Mouse (Mus musculus): ENCODE results near the gene Hormad2. TPM values are rescaled to one million over a fixed set of nuclear protein-coding genes. Genes with fewer than 3 reads are reported as not detected.

The Hormad2 gene
- total RNA-seq, 2 experiments from 2014 or later = not detected

DNA sequence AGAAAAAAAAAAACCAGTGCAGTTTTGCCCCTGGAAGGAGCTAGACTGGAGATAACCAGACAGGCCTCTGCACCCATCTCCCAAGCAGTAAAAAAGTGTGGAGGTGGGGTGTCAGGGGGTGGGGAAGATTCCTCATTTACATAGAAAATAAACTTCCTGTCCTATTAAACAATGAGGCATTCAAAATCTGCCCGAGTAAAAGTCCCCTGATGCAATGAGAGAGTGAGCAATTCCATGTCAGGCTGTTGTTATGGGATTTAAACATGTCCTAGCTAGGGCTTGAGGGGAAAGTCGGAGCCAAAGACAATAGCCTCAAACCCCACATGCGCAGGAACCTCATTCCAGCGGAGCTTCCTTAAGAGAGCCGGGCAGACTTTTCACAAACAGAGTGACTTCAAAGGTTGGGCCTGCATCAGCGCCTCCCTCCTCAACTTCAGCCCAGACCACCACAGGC, 132.8 kb downstream of the Hormad2 start:
- no peak for ATAC-seq (replicated peaks; ENCODE audit: low FRiP score, poor library complexity, severe bottlenecking)

DNA sequence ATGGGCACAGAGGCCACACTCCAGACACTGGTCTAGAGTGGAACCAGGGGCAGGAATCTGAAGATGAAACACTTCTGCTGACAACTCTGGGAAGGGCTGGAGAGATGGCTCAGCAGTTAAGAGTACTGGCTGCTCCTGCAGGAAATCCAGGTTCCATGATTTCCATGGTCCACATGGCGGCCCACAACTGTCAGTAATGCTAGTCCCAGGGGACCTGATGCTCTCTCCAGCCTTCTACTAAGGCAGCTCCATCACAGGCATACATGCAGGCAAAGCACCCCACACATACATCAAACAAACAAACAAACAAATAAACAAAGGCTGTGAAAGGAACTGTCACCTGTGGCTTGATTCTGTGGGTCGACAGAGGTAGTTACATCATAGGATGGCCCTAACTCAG, 134.8 kb downstream of the Hormad2 start:
- ATAC-seq (replicated peaks; ENCODE audit: low FRiP score, poor library complexity, severe bottlenecking) = no peak

DNA sequence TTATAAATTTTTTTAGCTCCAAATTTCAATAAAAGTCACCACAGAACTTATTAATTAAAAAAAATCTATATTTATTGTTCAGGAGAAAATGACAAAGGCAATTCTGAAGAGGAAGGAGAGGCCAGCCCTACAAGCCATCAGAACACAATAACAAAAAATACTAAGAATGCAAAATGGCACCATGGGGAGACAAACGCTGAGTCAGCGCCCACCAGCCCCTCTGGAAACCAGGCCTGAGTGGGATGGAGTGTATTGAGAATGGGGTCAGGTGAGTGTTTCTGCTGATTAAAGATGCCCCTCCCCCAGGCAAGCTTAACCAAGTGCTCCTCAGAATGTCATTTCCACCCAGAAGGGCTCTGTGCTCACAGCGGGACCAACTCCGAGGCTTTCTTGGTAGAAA, 135.8 kb downstream of the Hormad2 start:
- no peak for ATAC-seq (replicated peaks; ENCODE audit: low FRiP score, poor library complexity, severe bottlenecking)

DNA sequence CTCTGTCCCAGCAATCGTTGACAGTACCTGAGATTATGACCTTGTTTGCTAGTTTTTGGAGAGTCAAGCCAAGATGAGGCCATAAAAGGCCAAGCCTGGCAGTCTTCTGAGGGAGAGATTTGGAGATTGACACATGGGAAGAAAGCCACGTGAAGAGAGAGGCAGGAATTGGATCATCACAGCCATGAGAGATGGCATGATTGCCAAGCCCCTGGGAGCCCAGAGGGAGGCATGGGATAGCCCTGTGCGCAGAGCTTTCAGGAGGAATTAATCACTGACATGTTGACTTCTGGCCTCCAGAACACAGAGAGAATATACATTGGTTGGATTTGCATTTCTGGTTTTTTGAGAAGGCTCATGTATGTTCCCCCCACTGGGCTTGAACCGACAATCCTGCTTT, 136.7 kb downstream of the Hormad2 start:
- no peak for ATAC-seq (replicated peaks; ENCODE audit: low FRiP score, poor library complexity, severe bottlenecking)

DNA sequence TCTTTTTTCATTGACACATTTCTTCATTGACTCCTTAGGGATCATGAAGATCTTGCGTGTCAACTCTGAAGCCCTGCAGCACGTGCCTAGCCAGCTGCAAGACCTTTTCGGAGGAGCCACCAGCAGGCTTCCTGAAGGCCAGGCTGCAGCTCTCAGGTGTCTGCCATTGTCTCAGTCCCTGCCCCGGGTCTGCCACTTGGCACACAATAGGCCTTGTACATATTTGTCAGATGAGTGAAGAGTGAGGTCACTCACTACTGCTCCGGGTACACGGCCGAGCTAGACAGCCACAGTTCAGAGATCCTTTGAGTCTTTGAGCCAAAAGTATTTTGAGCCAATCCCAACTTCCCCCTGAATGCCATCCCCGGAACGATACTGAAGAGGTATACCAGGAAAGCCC, 137.9 kb downstream of the Hormad2 start:
- no peak for ATAC-seq (replicated peaks; ENCODE audit: low FRiP score, poor library complexity, severe bottlenecking)

DNA sequence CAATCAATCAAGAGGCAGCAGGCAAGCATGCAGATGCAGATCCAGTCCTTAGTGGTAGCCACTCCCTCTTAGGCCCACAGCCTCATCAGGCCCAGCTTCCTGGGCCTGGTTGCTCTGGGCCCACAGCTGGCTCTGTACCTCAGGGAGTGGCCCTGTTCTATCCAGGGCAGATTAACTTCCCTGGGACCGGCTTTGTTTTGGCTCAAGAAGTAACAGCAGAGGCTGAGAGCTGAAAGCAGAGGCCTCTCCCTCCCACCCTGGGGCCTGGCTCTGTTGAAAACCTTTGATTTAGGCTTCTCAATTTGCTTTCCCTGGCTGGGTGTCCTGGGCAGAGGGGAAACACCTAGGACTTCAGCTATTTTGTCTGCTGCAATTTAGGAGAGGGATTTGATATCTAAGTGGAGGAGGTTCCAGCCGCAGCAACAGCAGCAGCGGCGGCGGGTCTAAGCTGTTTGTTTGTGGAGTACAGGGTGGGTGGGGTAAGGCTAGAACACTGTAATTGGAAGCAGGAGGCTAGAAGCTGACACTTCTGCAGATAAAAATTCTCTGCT, 138.5 kb downstream of the Hormad2 start:
- no peak for ATAC-seq (replicated peaks; ENCODE audit: low FRiP score, poor library complexity, severe bottlenecking)

DNA sequence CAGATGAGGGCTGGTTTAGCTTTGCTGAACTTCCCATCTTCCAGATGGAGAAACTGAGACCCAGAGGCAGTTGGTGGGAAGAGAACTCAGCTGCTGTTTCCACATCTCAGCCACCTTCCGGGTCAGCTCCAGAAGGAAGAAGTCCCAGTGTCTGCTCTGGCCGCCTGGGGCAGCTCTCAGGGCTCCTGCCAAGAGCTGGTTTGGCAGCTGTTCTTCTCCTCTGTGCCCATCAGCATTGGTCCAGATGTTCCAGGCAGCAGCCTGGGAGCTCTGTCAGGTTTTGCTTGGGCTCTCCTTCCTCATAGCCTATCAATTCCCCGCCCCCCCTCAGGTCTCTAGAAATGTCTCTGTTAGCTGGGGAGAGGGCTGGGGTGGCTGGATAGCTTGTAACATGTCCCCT, 140.2 kb downstream of the Hormad2 start:
- ATAC-seq (replicated peaks; ENCODE audit: low FRiP score, poor library complexity, severe bottlenecking) = no peak

DNA sequence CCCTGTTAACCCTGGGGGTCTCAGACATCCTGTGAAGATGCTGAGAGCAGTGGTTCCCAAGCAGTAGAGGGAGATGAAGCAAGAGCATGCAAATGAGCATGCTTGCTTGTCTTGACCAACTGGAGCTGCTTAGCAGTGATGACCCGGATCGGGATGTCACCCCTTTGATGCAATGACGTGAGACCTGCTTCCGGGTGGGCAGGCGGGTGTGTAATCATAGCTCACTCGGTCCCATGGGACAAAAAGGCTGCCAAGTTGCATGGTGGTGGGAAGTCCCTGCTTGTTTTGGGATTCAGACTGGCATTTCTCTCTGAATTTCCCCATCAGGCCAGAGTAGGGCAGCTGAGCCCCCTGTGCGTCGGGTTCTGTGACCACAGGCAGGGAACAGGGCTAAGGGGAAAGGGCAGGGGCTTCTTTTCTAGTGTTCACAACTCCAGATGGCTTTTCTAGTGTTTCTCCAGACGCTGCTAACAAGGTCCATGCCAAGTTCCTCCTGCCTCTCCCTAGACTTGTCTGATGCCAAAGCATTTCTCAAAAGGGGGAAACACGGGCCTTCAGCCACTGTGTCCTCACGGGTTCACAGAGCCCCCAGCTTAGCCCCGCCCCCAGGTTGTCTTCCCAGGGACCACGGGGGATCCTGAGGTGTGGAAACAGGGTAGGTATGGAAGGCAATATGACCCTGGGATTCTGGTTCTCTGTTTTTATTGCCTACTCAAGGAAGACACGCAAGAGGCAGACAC, 141.0 kb downstream of the Hormad2 start:
- no peak for ATAC-seq (replicated peaks; ENCODE audit: low FRiP score, poor library complexity, severe bottlenecking)

- no peak for ATAC-seq (replicated peaks; ENCODE audit: low FRiP score, poor library complexity, severe bottlenecking)
Observed at GRCm38 (mm10) chr11:4299191-4299590, 141.7 kb downstream of the Hormad2 start.

DNA sequence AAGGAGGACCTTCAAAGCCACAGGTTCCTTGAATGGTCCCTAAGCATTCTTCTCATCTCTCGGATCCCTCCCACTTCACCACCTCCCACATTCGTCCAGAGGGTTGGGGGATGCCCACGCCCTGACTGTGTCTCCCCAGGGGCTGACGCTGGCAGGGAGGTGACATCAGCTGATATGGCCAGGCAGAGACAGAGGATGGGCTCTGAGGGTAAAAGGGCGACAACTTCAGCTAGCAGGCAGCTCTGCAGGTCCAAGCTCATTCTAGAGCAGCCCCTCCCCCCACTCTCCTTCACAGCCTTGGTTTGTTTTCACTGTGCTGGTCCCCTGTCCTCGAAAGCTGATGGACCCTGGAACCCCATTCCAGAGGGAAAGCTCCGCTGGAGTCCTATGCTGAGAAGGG, 142.3 kb downstream of the Hormad2 start:
- ATAC-seq (replicated peaks; ENCODE audit: low FRiP score, poor library complexity, severe bottlenecking) = no peak

- no peak for ATAC-seq (replicated peaks; ENCODE audit: low FRiP score, poor library complexity, severe bottlenecking)
Observed at GRCm38 (mm10) chr11:4297753-4298152, 143.2 kb downstream of the Hormad2 start.

GRCm38 (mm10) chr11:4296610-4297275, 144.2 kb downstream of the Hormad2 start:
- ATAC-seq (replicated peaks; ENCODE audit: low FRiP score, poor library complexity, severe bottlenecking) = no peak

Other genes with a start within 250 kb of the Hormad2 start
- gene Castor1, start 222.9 kb downstream of the Hormad2 start, total RNA-seq (2015; ENCODE audit: low replicate concordance) = not detected in 2 replicates
- gene Castor1, start 222.9 kb downstream of the Hormad2 start, total RNA-seq (2017; ENCODE audit: low replicate concordance) = not detected in 2 replicates
- 2.1 and 4.4 TPM in 2 replicates for gene Osm, start 204.7 kb downstream of the Hormad2 start, total RNA-seq (2015; ENCODE audit: low replicate concordance)
- gene Osm, start 204.7 kb downstream of the Hormad2 start, total RNA-seq (2017; ENCODE audit: low replicate concordance) = 2.1 and 6.4 TPM in 2 replicates
- not detected in 2 replicates for gene Lif, start 183.5 kb downstream of the Hormad2 start, total RNA-seq (2015; ENCODE audit: low replicate concordance)
- gene Lif, start 183.5 kb downstream of the Hormad2 start, total RNA-seq (2017; ENCODE audit: low replicate concordance) = not detected in 2 replicates
- 203 and 214 TPM in 2 replicates for gene Mtmr3, start 153.8 kb upstream of the Hormad2 start, total RNA-seq (2015; ENCODE audit: low replicate concordance)
- gene Mtmr3, start 153.8 kb upstream of the Hormad2 start, total RNA-seq (2017; ENCODE audit: low replicate concordance) = 462 and 508 TPM in 2 replicates
- not detected in 2 replicates for gene Gm11032, start 179.0 kb upstream of the Hormad2 start, total RNA-seq (2015; ENCODE audit: low replicate concordance)
- gene Gm11032, start 179.0 kb upstream of the Hormad2 start, total RNA-seq (2017; ENCODE audit: low replicate concordance) = not detected in 2 replicates
- 5.6 and 13.4 TPM in 2 replicates for gene Ascc2, start 196.6 kb upstream of the Hormad2 start, total RNA-seq (2015; ENCODE audit: low replicate concordance)
- 14.4 and 17.8 TPM in 2 replicates for gene Ascc2, start 196.6 kb upstream of the Hormad2 start, total RNA-seq (2017; ENCODE audit: low replicate concordance)

All from erythroblast, adult 5-6 weeks (primary cell).